Mouse (Mus musculus) heart, embryonic 11.5 days (tissue): ENCODE measurements at regions not wholly inside any gene's neighbourhood (a gene's known extent, or its start where the extent isn't known, plus 50 kb on each side); places are given as distances from the start of the nearest gene placed in this dataset.

Source experiments
- ATAC-seq: fragments of 200-750 bp; cut with Nextera tagmentation; replicated peaks from 2 replicates; pipeline ENCODE4 v1.8.0; 2017; ENCODE audit warnings: moderate library complexity; ENCODE audit not compliant: insufficient number of reproducible peaks, low FRiP score, low TSS enrichment
- H3K27ac ChIP-seq: fragments of 300-500 bp; sonication (generic); 2 replicates; pipeline ENCODE4 v1.5.1; 2014; ENCODE audit warnings: mild to moderate bottlenecking, low read depth, low read length
- H3K27me3 ChIP-seq: fragments of 300-500 bp; sonication (generic); 2 replicates; pipeline ENCODE4 v1.6.1; 2014; ENCODE audit warnings: mild to moderate bottlenecking, low read length, mixed read lengths; ENCODE audit not compliant: control insufficient read depth, insufficient read depth
- H3K36me3 ChIP-seq: fragments of 300-500 bp; sonication (generic); 2 replicates; pipeline ENCODE4 v1.6.1; 2014; ENCODE audit warnings: mild to moderate bottlenecking, low read length, moderate library complexity, mixed read lengths; ENCODE audit not compliant: control insufficient read depth, insufficient read depth
- H3K4me1 ChIP-seq: fragments of 300-500 bp; sonication (generic); 2 replicates; pipeline ENCODE4 v1.6.1; 2014; ENCODE audit warnings: low read length; ENCODE audit not compliant: control insufficient read depth, insufficient read depth
- H3K4me2 ChIP-seq: fragments of 300-500 bp; sonication (generic); 2 replicates; pipeline ENCODE4 v1.6.1; 2014; ENCODE audit warnings: mild to moderate bottlenecking, moderate library complexity
- H3K4me3 ChIP-seq: fragments of 300-500 bp; sonication (generic); 2 replicates; pipeline ENCODE4 v1.5.1; 2014; ENCODE audit warnings: low read depth, low read length
- H3K9ac ChIP-seq: fragments of 300-500 bp; sonication (generic); 2 replicates; pipeline ENCODE4 v1.6.1; 2014; ENCODE audit warnings: mild to moderate bottlenecking, low read depth, low read length, moderate library complexity
- H3K9me3 ChIP-seq: fragments of 300-500 bp; sonication (generic); replicated peaks from 2 replicates; pipeline ENCODE4 v1.6.1; 2016; ENCODE audit warnings: low read length; ENCODE audit not compliant: control insufficient read depth
- WGBS: fragments of 180-500 bp; shearing (Covaris S2); extraction: QIAGEN DNeasy Blood & Tissue Kit; methylation state at CpG from one replicate; pipeline ENCODE4 v1.1.7; 2014; ENCODE audit not compliant: insufficient replicate concordance; 5-methylcytosine and 5-hydroxymethylcytosine counted together

- H3K27me3 ChIP-seq = no peaks in the 10 kb centered on the region
- ATAC-seq = no peak
- WGBS = 81% methylated on average over 6 of the region's 6 CpGs
Observed at GRCm38 (mm10) chr7:71413121-71413520, 61.8 kb upstream of the Gm10295 start.

GRCm38 (mm10) chr7:71412079-71412478 is 60.8 kb upstream of the Gm10295 start:
- Histone ChIP-seq H3K9me3 (no peaks in the 10 kb centered on the region), H3K9ac (peak overlapping the region; percentile 4), H3K36me3 (no peaks in the 10 kb centered on the region), H3K27ac (peak overlapping the region; percentile 60), H3K4me1 (peaks cover 4% of the 10 kb centered on the region; the same call in 1 of the 2 replicates), H3K27me3 (no peaks in the 10 kb centered on the region), H3K4me2 (peak overlapping the region; percentile 81), H3K4me3 (peak overlapping the region; percentile 46)
- 2% methylated on average over 12 of the region's 12 CpGs for WGBS
- ATAC-seq = peak; percentile 53; the same call in 1 of the 2 replicates

More at GRCm38 (mm10) chr7:71413121-71413520, 61.8 kb upstream of the Gm10295 start:
- Histone ChIP-seq H3K4me2 (no peak overlapping the region), H3K9ac (no peak overlapping the region), H3K4me1 (peaks cover 4% of the 10 kb centered on the region; the same call in 1 of the 2 replicates), H3K27ac (no peak overlapping the region), H3K4me3 (no peak overlapping the region), H3K9me3 (no peaks in the 10 kb centered on the region), H3K36me3 (no peaks in the 10 kb centered on the region)

GRCm38 (mm10) chr7:71411293-71412011 is 60.2 kb upstream of the Gm10295 start:
- Histone ChIP-seq H3K36me3 (no peaks in the 10 kb centered on the region), H3K27me3 (no peaks in the 10 kb centered on the region), H3K4me3 (peak overlapping the region; percentile 46), H3K4me2 (peak overlapping the region; percentile 81), H3K9ac (peak overlapping the region; percentile 4), H3K9me3 (no peaks in the 10 kb centered on the region), H3K27ac (peak overlapping the region; percentile 60), H3K4me1 (peaks cover 4% of the 10 kb centered on the region; the same call in 1 of the 2 replicates)
- 3% methylated on average over 14 of the region's 14 CpGs for WGBS
- peak; percentile 75 for ATAC-seq

- H3K4me2 ChIP-seq = no peak overlapping the region
- ATAC-seq = no peak
- no peaks in the 10 kb centered on the region for H3K9me3 ChIP-seq
- no peak overlapping the region for H3K4me3 ChIP-seq
- H3K27ac ChIP-seq = no peak overlapping the region
- 44% methylated on average over 9 of the region's 9 CpGs for WGBS
- peaks cover 4% of the 10 kb centered on the region; the same call in 1 of the 2 replicates for H3K4me1 ChIP-seq
- no peaks in the 10 kb centered on the region for H3K36me3 ChIP-seq
- H3K9ac ChIP-seq = no peak overlapping the region
- no peaks in the 10 kb centered on the region for H3K27me3 ChIP-seq
Observed at GRCm38 (mm10) chr7:71409903-71410302, 58.6 kb upstream of the Gm10295 start.

GRCm38 (mm10) chr7:71409061-71409460 is 57.8 kb upstream of the Gm10295 start:
- no peak overlapping the region for H3K9ac ChIP-seq
- no peaks in the 10 kb centered on the region for H3K9me3 ChIP-seq
- no peak overlapping the region for H3K27ac ChIP-seq
- ATAC-seq = no peak
- 58% methylated on average over 5 of the region's 5 CpGs for WGBS
- H3K27me3 ChIP-seq = no peaks in the 10 kb centered on the region
- H3K4me2 ChIP-seq = no peak overlapping the region
- H3K36me3 ChIP-seq = no peaks in the 10 kb centered on the region
- H3K4me1 ChIP-seq = peaks cover 4% of the 10 kb centered on the region; the same call in 1 of the 2 replicates
- H3K4me3 ChIP-seq = no peak overlapping the region

- Histone ChIP-seq H3K4me1 (peaks cover 4% of the 10 kb centered on the region; the same call in 1 of the 2 replicates), H3K4me3 (no peak overlapping the region), H3K9me3 (no peaks in the 10 kb centered on the region), H3K36me3 (no peaks in the 10 kb centered on the region), H3K4me2 (no peak overlapping the region), H3K27ac (no peak overlapping the region), H3K27me3 (no peaks in the 10 kb centered on the region), H3K9ac (no peak overlapping the region)
- ATAC-seq = no peak
- 84% methylated on average over 8 of the region's 8 CpGs for WGBS
Observed at GRCm38 (mm10) chr7:71406283-71406682, 55.0 kb upstream of the Gm10295 start.
